Mouse (Mus musculus) kidney, adult 2 months (tissue): ENCODE results near the gene 3110040N11Rik. TPM values are rescaled to one million over a fixed set of nuclear protein-coding genes. Genes with fewer than 3 reads are reported as not detected.

Experiments used
- DNase-seq: peaks from one replicate; pipeline ENCODE4 v3.0.0; 2021
- H3K27ac ChIP-seq: fragments of 200-500 bp; 2 replicates; pipeline ENCODE4 v1.5.1; 2012; ENCODE audit warnings: low read depth, low read length, control low read depth, inconsistent platforms; ENCODE audit not compliant: insufficient read depth
- H3K27me3 ChIP-seq: fragments of 200-500 bp; replicated peaks from 2 replicates; pipeline ENCODE4 v1.6.1; 2012; ENCODE audit warnings: mild to moderate bottlenecking, moderate library complexity, low read length, inconsistent platforms; ENCODE audit not compliant: control insufficient read depth, insufficient read depth
- H3K36me3 ChIP-seq: fragments of 200-500 bp; 2 replicates; pipeline ENCODE4 v1.6.1; 2012; ENCODE audit warnings: mild to moderate bottlenecking, moderate library complexity, low read length, inconsistent platforms; ENCODE audit not compliant: control insufficient read depth, insufficient read depth
- H3K4me1 ChIP-seq: fragments of 200-500 bp; 2 replicates; pipeline ENCODE4 v1.6.1; 2011; ENCODE audit warnings: low read length; ENCODE audit not compliant: control insufficient read depth, insufficient read depth
- H3K4me3 ChIP-seq: fragments of 200-500 bp; 2 replicates; pipeline ENCODE4 v1.5.1; 2011; ENCODE audit warnings: mild to moderate bottlenecking, low read depth, low read length, control low read depth; ENCODE audit not compliant: insufficient read depth
- CTCF ChIP-seq: fragments of 200-500 bp; conservative IDR thresholded peaks from 2 replicates; pipeline ENCODE4 v1.5.1; 2011; ENCODE audit warnings: low read depth, mild to moderate bottlenecking, control low read depth, low read length, moderate library complexity, mixed read lengths; ENCODE audit not compliant: insufficient read depth, insufficient read length
- POLR2A ChIP-seq: fragments of 200-500 bp; IDR thresholded peaks from one replicate; pipeline ENCODE4 v1.6.1; 2011; ENCODE audit warnings: low read depth, low read length, control low read depth
- WGBS: fragments of 180-500 bp; shearing (Covaris S2); methylation state at CpG from one replicate; pipeline ENCODE4 v1.1.7; 2018; 5-methylcytosine and 5-hydroxymethylcytosine counted together
- polyA plus RNA-seq: library from polyadenylated mRNA; depleted of rRNA; stranded (reverse); fragments of >200 nt; gene quantifications from 2 replicates; pipeline ENCODE4 v1.2.3, GENCODE M21; 2012

The 3110040N11Rik gene
- polyA plus RNA-seq, 1 experiment: 40.3 TPM

DNA sequence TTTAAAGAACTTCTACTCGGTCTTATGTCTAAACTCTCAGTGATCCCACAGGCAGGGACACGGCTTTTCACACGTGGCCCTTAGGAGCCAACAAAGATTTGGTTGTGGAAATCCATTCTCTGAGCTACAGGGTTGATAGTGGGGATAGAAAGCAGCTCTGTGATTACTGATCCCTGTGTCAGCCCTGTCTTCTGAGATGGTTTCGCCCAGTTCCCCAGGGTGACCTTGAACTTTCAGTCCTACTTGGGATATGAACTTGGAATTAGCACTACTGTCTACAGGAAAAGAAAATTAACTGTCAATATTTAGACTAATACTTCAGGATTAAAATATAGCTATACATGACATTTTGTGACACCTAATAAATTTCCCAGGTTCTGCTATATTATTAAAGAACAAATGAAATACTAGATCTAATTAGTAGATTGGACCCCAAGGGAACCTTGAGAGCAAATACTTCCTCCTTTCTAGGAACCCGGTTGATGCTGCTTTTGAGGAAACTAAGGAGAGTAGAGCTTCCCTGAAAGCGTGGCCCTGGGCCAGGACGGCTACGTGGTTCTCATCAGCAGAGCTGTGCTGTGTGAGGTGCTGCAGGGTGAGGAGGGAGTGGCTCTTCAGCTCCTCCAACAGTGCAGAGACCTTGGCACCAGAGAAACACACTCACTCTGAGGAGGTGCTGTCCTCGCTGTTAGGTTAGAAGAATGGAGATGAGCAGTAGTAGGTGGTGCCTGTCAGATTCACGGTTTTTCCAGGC lies 16.3 kb downstream of the 3110040N11Rik start:
- H3K4me1 ChIP-seq: no peaks in the 10 kb centered on the region
- no peaks in the 10 kb centered on the region for H3K36me3 ChIP-seq
- WGBS: 66% methylated on average over 10 of the region's 10 CpGs
- no peak overlapping the region for H3K27ac ChIP-seq
- no peak for DNase-seq
- TF ChIP-seq POLR2A: no peak
- no peak for TF ChIP-seq CTCF
- H3K4me3 ChIP-seq: no peak overlapping the region
- no peaks in the 10 kb centered on the region for H3K27me3 ChIP-seq

DNA sequence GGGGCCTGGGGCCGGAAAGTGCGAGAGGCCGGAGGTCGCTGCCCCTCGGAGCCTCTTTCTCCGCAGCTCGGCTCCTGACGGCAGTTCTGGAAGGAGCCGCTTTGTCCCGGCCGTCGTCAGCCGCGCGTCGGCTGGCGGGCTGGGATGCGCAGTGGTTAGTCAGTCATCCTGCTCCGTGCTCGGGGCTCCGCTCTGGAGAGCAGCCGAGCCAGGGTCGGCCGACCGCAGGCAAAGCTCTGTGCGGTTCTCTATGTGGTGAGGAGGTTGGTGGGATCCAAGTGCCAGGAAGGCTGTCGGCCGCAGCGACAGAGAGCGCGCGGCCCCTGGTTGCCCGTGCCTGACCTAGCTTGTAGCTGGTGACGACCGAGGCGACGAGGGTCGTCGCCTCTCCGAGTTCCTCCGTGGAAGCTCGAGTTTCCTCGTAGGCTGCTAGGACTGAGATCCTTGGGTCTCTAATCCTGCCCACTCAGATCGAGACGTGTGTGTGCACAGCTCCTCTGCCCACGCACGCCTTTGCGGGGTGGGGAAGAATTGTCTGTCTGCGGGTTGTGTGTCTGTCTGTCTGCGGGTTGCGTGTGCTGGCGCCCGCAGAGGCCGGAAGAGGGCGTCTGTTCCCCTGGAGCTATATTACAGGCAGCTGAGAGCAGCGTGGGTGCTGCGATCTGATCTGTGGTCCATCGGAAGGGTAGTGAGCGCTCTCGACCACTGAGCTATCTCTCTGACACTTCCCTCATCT lies 26.0 kb downstream of the 3110040N11Rik start:
- Histone ChIP-seq H3K27ac (no peak overlapping the region), H3K4me3 (peak overlapping the region; percentile 61), H3K4me1 (no peaks in the 10 kb centered on the region; the same call in 1 of the 2 replicates), H3K27me3 (no peaks in the 10 kb centered on the region), H3K36me3 (no peaks in the 10 kb centered on the region)
- TF ChIP-seq POLR2A: no peak
- peak; percentile 31; the same call in 1 of the 2 replicates for TF ChIP-seq CTCF
- peak; percentile 17 for DNase-seq
- WGBS: 2% methylated on average over 60 of the region's 60 CpGs

DNA sequence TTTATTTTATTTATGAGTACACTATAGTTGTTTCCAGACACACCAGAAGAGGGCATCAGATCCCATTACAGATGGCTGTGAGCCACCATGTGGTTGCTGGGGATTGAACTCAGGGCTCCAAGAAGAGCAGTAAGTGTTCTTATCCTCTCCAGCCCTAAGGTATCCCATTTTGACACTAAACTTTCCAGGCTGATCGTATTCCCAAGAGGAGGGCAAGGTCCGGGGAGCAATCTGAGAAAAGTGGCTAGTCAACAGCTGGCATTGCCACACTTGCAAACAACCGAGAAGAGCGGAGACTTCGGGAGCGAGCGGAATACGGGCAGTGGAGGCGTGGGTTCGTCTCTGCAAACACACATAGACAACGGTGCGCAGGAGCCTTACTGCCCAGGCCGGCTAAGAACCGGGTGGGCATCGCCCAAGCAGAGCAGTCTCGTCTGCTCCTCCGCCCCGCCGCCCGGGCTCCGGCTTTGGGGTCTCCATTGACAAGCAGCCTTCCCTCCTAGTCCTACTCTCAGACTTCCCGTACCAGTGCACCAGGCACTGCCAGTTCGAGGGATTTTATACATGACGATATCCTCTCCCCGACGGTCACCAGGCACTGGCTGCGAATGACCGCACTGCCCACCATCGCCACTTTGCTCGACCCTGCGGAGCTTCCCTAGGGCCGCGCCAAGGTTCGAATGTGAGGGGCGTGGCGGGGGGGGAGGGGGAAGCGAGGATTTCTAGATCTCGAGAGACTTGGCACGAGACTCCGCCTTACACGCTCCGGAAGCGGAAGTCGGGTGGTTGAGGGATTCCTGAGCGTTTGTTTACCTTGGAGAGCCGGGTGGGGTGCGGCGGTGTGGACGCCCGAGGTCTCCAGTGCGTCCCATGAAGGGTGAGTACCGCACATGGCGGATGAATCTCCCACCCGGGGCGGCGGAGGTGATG lies 26.8 kb downstream of the 3110040N11Rik start, which contains the start of gene Ramac:
Ramac (plus strand) TSS at position 746 of the 930 bp plus-strand sequence.
- under 1% methylated on average over 56 of the region's 56 CpGs for WGBS
- TF ChIP-seq CTCF (no peak), POLR2A (no peak)
- peak; percentile 94 for DNase-seq
- H3K27me3 ChIP-seq: no peaks in the 10 kb centered on the region
- H3K4me1 ChIP-seq: no peaks in the 10 kb centered on the region; the same call in 1 of the 2 replicates
- no peak within 1 kb of the TSS for H3K27ac ChIP-seq
- peak within 1 kb of the TSS; percentile 61 for H3K4me3 ChIP-seq
- H3K36me3 ChIP-seq: no peaks in the 10 kb centered on the region

DNA sequence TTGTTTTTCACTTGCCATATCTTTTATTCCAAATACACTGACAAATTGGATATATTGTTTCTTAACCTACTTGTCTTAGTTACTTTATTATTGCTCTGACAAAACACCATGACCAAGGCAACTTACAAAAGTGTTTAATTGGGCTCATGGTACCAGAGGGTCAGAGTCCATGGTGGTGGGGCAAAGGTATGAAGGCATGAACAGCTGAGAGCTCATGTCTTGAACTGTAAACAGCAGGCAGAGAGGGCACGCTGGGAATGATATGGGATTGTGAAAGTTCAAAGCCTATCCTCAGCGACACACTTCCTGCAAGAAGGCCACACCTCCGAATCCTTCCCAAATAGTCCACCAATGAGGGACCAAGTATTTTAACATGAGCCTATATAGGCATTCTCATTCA lies 41.3 kb downstream of the 3110040N11Rik start:
- Histone ChIP-seq H3K27ac (no peak overlapping the region), H3K4me1 (no peaks in the 10 kb centered on the region), H3K36me3 (no peaks in the 10 kb centered on the region), H3K27me3 (no peaks in the 10 kb centered on the region), H3K4me3 (no peak overlapping the region)
- no peak for DNase-seq
- 79% methylated on average over 3 of the region's 3 CpGs for WGBS
- TF ChIP-seq POLR2A (no peak), CTCF (no peak)

DNA sequence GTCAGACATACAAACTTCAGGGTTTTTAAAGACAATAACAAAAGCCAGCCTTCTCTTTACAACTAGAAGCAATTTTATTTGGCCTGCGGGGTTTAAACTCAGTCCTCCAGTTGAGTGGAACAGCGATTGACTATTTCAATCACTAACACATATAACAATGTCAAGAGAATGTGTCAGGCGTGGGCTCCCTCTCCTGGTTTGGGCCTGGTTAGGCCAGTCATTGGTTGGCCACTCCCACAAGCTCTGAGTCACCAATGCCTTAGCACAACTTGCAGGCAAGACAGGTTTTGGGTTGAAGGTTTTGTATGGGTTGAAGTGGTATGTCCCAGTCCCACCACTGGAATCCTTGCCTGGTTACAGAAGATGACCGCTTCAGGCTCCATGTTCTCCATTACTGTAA lies 45.1 kb downstream of the 3110040N11Rik start:
- peak; percentile 66 for TF ChIP-seq CTCF
- TF ChIP-seq POLR2A: no peak
- Histone ChIP-seq H3K36me3 (no peaks in the 10 kb centered on the region), H3K4me1 (no peaks in the 10 kb centered on the region), H3K4me3 (no peak overlapping the region), H3K27me3 (no peaks in the 10 kb centered on the region), H3K27ac (no peak overlapping the region)
- WGBS: 63% methylated on average over 4 of the region's 4 CpGs
- peak; percentile 14 for DNase-seq

DNA sequence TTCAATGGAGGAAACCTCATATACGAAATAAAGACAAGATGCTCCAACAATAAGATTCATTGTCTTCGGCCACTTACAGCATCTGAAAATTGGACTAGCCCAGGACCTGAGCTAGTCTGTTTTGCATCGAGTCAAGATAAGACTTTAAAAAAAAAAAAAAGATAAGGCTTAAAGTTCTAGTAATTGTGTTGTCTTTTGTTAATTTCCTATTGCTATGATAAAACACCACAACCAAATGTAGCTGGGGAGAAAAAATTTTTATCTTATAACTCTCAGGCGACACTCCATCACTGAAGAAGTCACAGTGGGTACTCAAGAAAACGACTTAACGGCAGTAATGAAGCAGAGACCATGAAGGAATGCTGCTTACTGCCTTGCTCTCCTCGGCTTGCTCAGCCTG lies 49.3 kb downstream of the 3110040N11Rik start:
- Histone ChIP-seq H3K27me3 (no peaks in the 10 kb centered on the region), H3K36me3 (no peaks in the 10 kb centered on the region), H3K4me1 (no peaks in the 10 kb centered on the region), H3K4me3 (no peak overlapping the region), H3K27ac (no peak overlapping the region)
- DNase-seq: no peak
- TF ChIP-seq POLR2A (no peak), CTCF (no peak)
- WGBS: 92% methylated on average over 7 of the region's 7 CpGs
